Mouse (Mus musculus) CH12.LX (cell line): ENCODE measurements around the gene Cox19. TPM values are rescaled to one million over a fixed set of nuclear protein-coding genes. Genes with fewer than 3 reads are reported as not detected.

Experiments
- DNase-seq: peaks from one replicate; pipeline ENCODE4 v3.0.0-alpha.2; 2013; ENCODE audit errors: extremely low read depth
- H3K27ac ChIP-seq: 2 replicates; pipeline ENCODE4 v1.5.1; 2012; ENCODE audit warnings: low read depth, mild to moderate bottlenecking, control low read depth, moderate library complexity; ENCODE audit not compliant: insufficient read depth
- H3K27me3 ChIP-seq: replicated peaks from 2 replicates; pipeline ENCODE3; 2012; ENCODE audit warnings: inconsistent platforms
- H3K36me3 ChIP-seq, 2 experiments: replicated peaks in 1 of 2; 2 replicates each; pipeline versions ENCODE3 to v1.6.1; 2012; ENCODE audit warnings: inconsistent platforms in 1 of 2, low read length in 1 of 2, mild to moderate bottlenecking in 1 of 2, mixed read lengths in 1 of 2, moderate library complexity in 1 of 2; ENCODE audit not compliant: control insufficient read depth in 1 of 2, insufficient read depth in 1 of 2
- H3K4me1 ChIP-seq, 2 experiments: 2 replicates each; pipeline ENCODE4 v1.6.1; 2012; ENCODE audit warnings: inconsistent platforms in 1 of 2, moderate library complexity in 1 of 2; ENCODE audit not compliant: insufficient read depth in 2 of 2, control insufficient read depth in 1 of 2
- H3K4me2 ChIP-seq: 2 replicates; pipeline ENCODE4 v1.6.1; 2012; ENCODE audit warnings: low read depth, mild to moderate bottlenecking, control low read depth; ENCODE audit not compliant: poor library complexity, insufficient read depth, severe bottlenecking
- H3K4me3 ChIP-seq, 3 experiments: fragments of 150-350 bp in 1 of 3; sonication (generic) in 1 of 3; replicated peaks in 1 of 3; 2 replicates each; pipeline versions ENCODE3 to v1.5.1; 2011 to 2012; ENCODE audit warnings: low read depth in 2 of 3, low read length in 2 of 3, mild to moderate bottlenecking in 2 of 3, moderate library complexity in 2 of 3, control low read depth in 1 of 3, improper control_type of control experiment in 1 of 3, inconsistent platforms in 1 of 3, mixed read lengths in 1 of 3; ENCODE audit not compliant: poor library complexity in 1 of 3
- H3K79me2 ChIP-seq: replicated peaks from 2 replicates; pipeline ENCODE4 v1.6.1; 2012; ENCODE audit warnings: mild to moderate bottlenecking, moderate library complexity; ENCODE audit not compliant: control insufficient read depth, poor library complexity, insufficient read depth, severe bottlenecking; ENCODE audit errors: extremely low read depth
- H3K9ac ChIP-seq: 2 replicates; pipeline ENCODE4 v1.6.1; 2012; ENCODE audit warnings: low read depth, mild to moderate bottlenecking, control low read depth, moderate library complexity; ENCODE audit not compliant: insufficient read depth
- H3K9me3 ChIP-seq: replicated peaks from 2 replicates; pipeline ENCODE3; 2012; ENCODE audit warnings: low read length, inconsistent platforms, mixed read lengths
- BHLHE40 ChIP-seq: IDR thresholded peaks from 2 replicates; pipeline ENCODE4 v1.6.1; 2011; ENCODE audit warnings: mild to moderate bottlenecking, low read depth, low read length, improper control_type of control experiment
- CHD1 ChIP-seq: IDR thresholded peaks from 2 replicates; pipeline ENCODE4 v1.6.1; 2012; ENCODE audit warnings: low read depth, low read length, improper control_type of control experiment, inconsistent platforms
- CHD2 ChIP-seq: IDR thresholded peaks from 2 replicates; pipeline ENCODE4 v1.6.1; 2011; ENCODE audit warnings: low read length, improper control_type of control experiment
- CTCF ChIP-seq, 2 experiments: IDR thresholded peaks in 1 of 2; conservative IDR thresholded peaks in 1 of 2; 2 replicates each; pipeline ENCODE4 v1.5.1; 2011 to 2012; ENCODE audit warnings: low read depth in 2 of 2, low read length in 2 of 2, improper control_type of control experiment in 1 of 2, inconsistent platforms in 1 of 2, mild to moderate bottlenecking in 1 of 2, moderate library complexity in 1 of 2
- E2F4 ChIP-seq: IDR thresholded peaks from 2 replicates; pipeline ENCODE4 v1.6.1; 2011; ENCODE audit warnings: low read depth, low read length, improper control_type of control experiment; ENCODE audit not compliant: insufficient replicate concordance
- ELF1 ChIP-seq: IDR thresholded peaks from 2 replicates; pipeline ENCODE4 v1.6.1; 2014; ENCODE audit warnings: low read depth, mild to moderate bottlenecking, inconsistent platforms, low read length, improper control_type of control experiment
- EP300 ChIP-seq: IDR thresholded peaks from 2 replicates; pipeline ENCODE4 v1.6.1; 2011; ENCODE audit warnings: low read length, improper control_type of control experiment
- IRF4 ChIP-seq: IDR thresholded peaks from 2 replicates; pipeline ENCODE4 v1.6.1; 2014; ENCODE audit warnings: low read depth, mild to moderate bottlenecking, inconsistent platforms, low read length, improper control_type of control experiment
- JUN ChIP-seq: IDR thresholded peaks from 2 replicates; pipeline ENCODE4 v1.6.1; 2011; ENCODE audit warnings: low read depth, mild to moderate bottlenecking, low read length, improper control_type of control experiment, moderate library complexity; ENCODE audit not compliant: insufficient read depth
- JUND ChIP-seq: conservative IDR thresholded peaks from 2 replicates; pipeline ENCODE4 v1.6.1; 2011; ENCODE audit warnings: low read depth, low read length, improper control_type of control experiment
- KAT2A ChIP-seq: IDR thresholded peaks from 2 replicates; pipeline ENCODE4 v1.6.1; 2012; ENCODE audit warnings: low read length, improper control_type of control experiment, inconsistent platforms; ENCODE audit not compliant: insufficient replicate concordance
- MAFK ChIP-seq: IDR thresholded peaks from 2 replicates; pipeline ENCODE4 v1.6.1; 2011; ENCODE audit warnings: low read length, improper control_type of control experiment; ENCODE audit not compliant: insufficient replicate concordance
- MAX ChIP-seq: IDR thresholded peaks from 2 replicates; pipeline ENCODE4 v1.6.1; 2011; ENCODE audit warnings: low read length, improper control_type of control experiment
- MAZ ChIP-seq: IDR thresholded peaks from 2 replicates; pipeline ENCODE4 v1.6.1; 2012; ENCODE audit warnings: low read depth, mild to moderate bottlenecking, inconsistent platforms, low read length, improper control_type of control experiment, moderate library complexity
- MEF2A ChIP-seq: IDR thresholded peaks from 2 replicates; pipeline ENCODE4 v1.6.1; 2014; ENCODE audit warnings: low read depth, mild to moderate bottlenecking, inconsistent platforms, low read length, improper control_type of control experiment, borderline replicate concordance
- MXI1 ChIP-seq: IDR thresholded peaks from 2 replicates; pipeline ENCODE4 v1.6.1; 2011; ENCODE audit warnings: mild to moderate bottlenecking, low read depth, low read length, improper control_type of control experiment
- MYC ChIP-seq: IDR thresholded peaks from 2 replicates; pipeline ENCODE4 v1.6.1; 2011; ENCODE audit warnings: low read depth, mild to moderate bottlenecking, improper control_type of control experiment, low read length
- NELFE ChIP-seq: IDR thresholded peaks from 2 replicates; pipeline ENCODE4 v1.6.1; 2011; ENCODE audit warnings: low read depth, low read length, improper control_type of control experiment
- NRF1 ChIP-seq: IDR thresholded peaks from 2 replicates; pipeline ENCODE4 v1.6.1; 2014; ENCODE audit warnings: low read depth, mild to moderate bottlenecking, inconsistent platforms, low read length, improper control_type of control experiment, moderate library complexity
- PAX5 ChIP-seq: IDR thresholded peaks from 2 replicates; pipeline ENCODE4 v1.6.1; 2012; ENCODE audit warnings: low read length, inconsistent platforms, mixed read lengths
- POLR2AphosphoS2 ChIP-seq: IDR thresholded peaks from 2 replicates; pipeline ENCODE4 v1.6.1; 2011; ENCODE audit warnings: low read depth, low read length, improper control_type of control experiment
- RAD21 ChIP-seq: IDR thresholded peaks from 2 replicates; pipeline ENCODE4 v1.6.1; 2011; ENCODE audit warnings: low read depth, mild to moderate bottlenecking, low read length, improper control_type of control experiment, moderate library complexity
- SMC3 ChIP-seq: IDR thresholded peaks from 2 replicates; pipeline ENCODE4 v1.6.1; 2011; ENCODE audit warnings: low read depth, low read length, improper control_type of control experiment
- TBP ChIP-seq: conservative IDR thresholded peaks from 2 replicates; pipeline ENCODE4 v1.6.1; 2011; ENCODE audit warnings: low read depth, low read length, improper control_type of control experiment
- TCF12 ChIP-seq: IDR thresholded peaks from 2 replicates; pipeline ENCODE4 v1.6.1; 2014; ENCODE audit warnings: low read depth, mild to moderate bottlenecking, inconsistent platforms, low read length, improper control_type of control experiment
- ZC3H11A ChIP-seq: IDR thresholded peaks from 2 replicates; pipeline ENCODE4 v1.6.1; 2012; ENCODE audit warnings: low read depth, mild to moderate bottlenecking, inconsistent platforms, low read length, improper control_type of control experiment
- ZKSCAN1 ChIP-seq: IDR thresholded peaks from 2 replicates; pipeline ENCODE4 v1.6.1; 2012; ENCODE audit warnings: low read depth, inconsistent platforms, low read length, improper control_type of control experiment, borderline replicate concordance
- ZMIZ1 ChIP-seq: IDR thresholded peaks from 2 replicates; pipeline ENCODE4 v1.6.1; 2012; ENCODE audit warnings: low read depth, mild to moderate bottlenecking, inconsistent platforms, low read length, improper control_type of control experiment
- ZNF384 ChIP-seq: IDR thresholded peaks from 2 replicates; pipeline ENCODE4 v1.6.1; 2012; ENCODE audit warnings: low read depth, low read length, improper control_type of control experiment, inconsistent platforms
- dilution Hi-C: fragments of 300-500 bp; cut with MboI; formaldehyde crosslinking; loops from 2 replicates; pipeline ENCODE4 v1.14.3; 2020; ENCODE audit warnings: low sequenced_read_pairs; ENCODE audit not compliant: extremely low pct_unique_long_range_greater_than_20kb, extremely low pct_ligation_motif_present
- in situ Hi-C: fragments of 300-500 bp; cut with MboI; formaldehyde crosslinking; loops from 3 replicates; pipeline ENCODE4 v1.14.3; 2019; ENCODE audit warnings: low sequenced_read_pairs, low pct_ligation_motif_present, low pct_unique_long_range_greater_than_20kb, mixed read lengths
- polyA plus RNA-seq: library from polyadenylated mRNA; unstranded; fragments of >175 nt; gene quantifications from 2 replicates; pipeline ENCODE4 v1.2.1, GENCODE M21; 2012; ENCODE audit warnings: low read depth; ENCODE audit not compliant: insufficient read length
- total RNA-seq, 2 experiments: library from RNA; depleted of rRNA; stranded (reverse); fragments of 300-350 nt in 1 of 2; fragments of >200 nt in 1 of 2; gene quantifications; 2 replicates each; pipeline ENCODE4 v1.2.3; 2012 to 2014

The Cox19 gene
- total and polyA plus RNA-seq, 3 experiments, result 30.1 to 70.1 (median 32.1) TPM

GRCm38 (mm10) chr5:139353496-139353895 lies 2.3 kb upstream of the Cox19 start:
- H3K4me2 ChIP-seq, result no peak overlapping the region
- H3K9me3 ChIP-seq, result no peaks in the 10 kb centered on the region
- no peaks in the 10 kb centered on the region for H3K79me2 ChIP-seq
- dilution Hi-C loops, result no loop called here
- H3K27ac ChIP-seq, result no peak overlapping the region
- in situ Hi-C loops, result loop anchor here (25.0 kb wide), 1 partner anchor 109 kb away; the partner anchor contains the start of gene 3110082I17Rik
- DNase-seq, result peak; percentile 66
- peaks cover 15 to 26% of the 10 kb centered on the region in 2 experiments; a peak in 3 of 4 replicates for H3K4me1 ChIP-seq
- TF ChIP-seq ZNF384 (peak; percentile 66), CHD1 (no peak), E2F4 (no peak), CTCF (conservative IDR thresholded peaks at IDR 0.05 in 1 of 2, IDR thresholded peaks at IDR 0.05 in 1 of 2; ENCODE audit: low read depth in 2 of 2, low read length in 2 of 2) (peak in 1 of 2 experiments; percentile 77; a peak in 2 of 4 replicates), ZC3H11A (no peak), TCF12 (no peak), ZKSCAN1 (no peak), MAFK (no peak), TBP (no peak), PAX5 (no peak), SMC3 (peak; percentile 75), MEF2A (no peak), ELF1 (no peak), JUND (no peak), MAX (no peak), NRF1 (no peak), MAZ (no peak), KAT2A (no peak), ZMIZ1 (no peak), POLR2AphosphoS2 (no peak), NELFE (0 out of 2 replicates have a peak, but pooled peaks have one; percentile 22), RAD21 (peak; percentile 51), MXI1 (no peak), JUN (no peak), MYC (no peak), CHD2 (no peak), IRF4 (no peak), EP300 (no peak), BHLHE40 (no peak)
- H3K36me3 ChIP-seq, result peaks cover 0 to 16% of the 10 kb centered on the region in 2 experiments
- no peak overlapping the region for H3K9ac ChIP-seq
- H3K27me3 ChIP-seq, result no peaks in the 10 kb centered on the region
- no peak overlapping the region for H3K4me3 ChIP-seq
